Mouse (Mus musculus) CD4-positive naive resting alpha-beta T cell, adult 76 days (primary cell): Measurements from ENCODE around the gene Abcc2. TPM values are rescaled to one million over a fixed set of nuclear protein-coding genes. Genes with fewer than 3 reads are reported as not detected.

ENCODE experiments used
- total RNA-seq: library from RNA; stranded (reverse); gene quantifications from one replicate; pipeline ENCODE4 v1.2.4, GENCODE M21; 2023

Abcc2 gene
- not detected for total RNA-seq

DNA sequence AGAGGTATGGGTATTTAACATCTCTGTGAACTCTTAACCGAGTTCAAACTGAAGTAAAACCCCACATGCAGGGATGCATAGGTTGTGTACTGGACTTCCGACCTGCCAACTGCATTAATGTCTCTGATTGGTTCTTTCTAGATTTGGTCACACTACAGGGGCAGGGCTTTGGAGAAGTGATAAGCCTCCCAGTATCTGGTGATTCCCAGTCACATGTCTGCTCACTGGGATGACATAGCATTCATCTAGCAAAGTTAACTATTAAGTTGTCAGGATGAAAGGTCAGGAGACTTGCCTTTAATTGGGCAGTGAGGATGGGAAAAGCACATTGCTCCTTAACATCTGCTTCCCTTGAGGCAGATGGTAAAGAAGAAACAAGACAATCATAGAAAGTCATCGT, at the start of gene Abcc2:
Gene Abcc2, plus strand, starts transcription at position 213 of the 400 bp plus-strand sequence.

DNA sequence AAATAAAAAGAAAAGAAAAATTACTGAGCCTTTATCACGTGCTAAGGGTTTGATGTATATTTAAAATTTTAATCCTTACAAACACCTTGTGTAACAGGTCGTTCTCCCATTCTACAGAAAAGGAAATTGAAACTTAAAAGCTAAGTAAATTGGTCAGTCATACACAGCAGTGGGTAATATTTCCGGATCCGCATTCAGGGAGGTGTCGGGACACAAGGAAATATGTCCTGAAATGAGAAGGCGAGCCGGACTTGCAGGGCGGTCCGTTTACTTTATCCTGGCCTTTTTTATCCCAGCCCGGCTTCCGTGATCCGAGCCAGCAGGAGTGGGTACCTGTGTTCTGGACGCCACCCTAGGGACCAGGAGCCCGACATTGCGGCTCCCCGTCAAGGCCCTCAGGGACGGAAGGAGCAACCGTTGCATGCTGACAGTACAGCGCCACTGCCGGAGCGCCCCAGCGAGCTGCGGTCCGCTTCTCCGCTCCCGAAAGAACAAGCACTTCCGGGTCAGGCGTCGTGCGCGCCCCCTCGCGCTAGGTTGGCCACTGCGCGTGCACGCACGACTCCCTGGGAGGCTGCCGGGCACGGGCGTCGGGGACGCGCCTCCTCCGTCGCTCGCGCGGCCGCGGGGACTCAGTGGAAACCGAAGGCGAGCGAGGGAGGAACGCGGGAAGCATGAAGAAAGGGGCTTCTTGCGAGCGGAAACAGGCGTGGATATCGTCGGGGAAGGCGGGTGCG, 29.3 kb upstream of the Abcc2 start, which contains the start of the genes Cutc and Cox15:
Gene Cutc, plus strand, starts transcription at position 508 of the 737 bp plus-strand sequence.
Gene Cox15, minus strand, starts transcription at position 512 of the 737 bp plus-strand sequence.

Other genes with a start within 250 kb of the Abcc2 start
- not detected for gene Nkx2-3, start 169.9 kb upstream of the Abcc2 start, total RNA-seq
- gene Slc25a28, start 107.3 kb upstream of the Abcc2 start, total RNA-seq, result 52.5 TPM
- 6.0 TPM for gene Entpd7, start 92.5 kb upstream of the Abcc2 start, total RNA-seq
- gene Cutc, start 29.2 kb upstream of the Abcc2 start, total RNA-seq, result 6.3 TPM
- 9.2 TPM for gene Cox15, start 29.2 kb upstream of the Abcc2 start, total RNA-seq
- 11.3 TPM for gene Dnmbp, start 158.0 kb downstream of the Abcc2 start, total RNA-seq
- gene Cpn1, start 204.4 kb downstream of the Abcc2 start, total RNA-seq, result not detected
- gene Cyp2c23, start 247.0 kb downstream of the Abcc2 start, total RNA-seq, result not detected